Mouse (Mus musculus) myocyte (in vitro differentiated cells): ENCODE results near the gene Tfeb.

Experiments
- POLR2A ChIP-seq: IDR thresholded peaks from one replicate; pipeline ENCODE4 v1.6.1; 2011; ENCODE audit warnings: low read depth, mild to moderate bottlenecking, control low read depth, moderate library complexity; ENCODE audit not compliant: insufficient read length
- REST ChIP-seq: IDR thresholded peaks from one replicate; pipeline ENCODE4 v1.6.1; 2011; ENCODE audit warnings: mild to moderate bottlenecking, control low read depth, moderate library complexity; ENCODE audit not compliant: insufficient read depth, insufficient read length
- TCF12 ChIP-seq: IDR thresholded peaks from one replicate; pipeline ENCODE4 v1.6.1; 2011; ENCODE audit warnings: mild to moderate bottlenecking, control low read depth; ENCODE audit not compliant: poor library complexity, insufficient read depth, severe bottlenecking
- USF1 ChIP-seq: IDR thresholded peaks from one replicate; pipeline ENCODE4 v1.6.1; 2011; ENCODE audit warnings: low read depth, mild to moderate bottlenecking, control low read depth, moderate library complexity

DNA sequence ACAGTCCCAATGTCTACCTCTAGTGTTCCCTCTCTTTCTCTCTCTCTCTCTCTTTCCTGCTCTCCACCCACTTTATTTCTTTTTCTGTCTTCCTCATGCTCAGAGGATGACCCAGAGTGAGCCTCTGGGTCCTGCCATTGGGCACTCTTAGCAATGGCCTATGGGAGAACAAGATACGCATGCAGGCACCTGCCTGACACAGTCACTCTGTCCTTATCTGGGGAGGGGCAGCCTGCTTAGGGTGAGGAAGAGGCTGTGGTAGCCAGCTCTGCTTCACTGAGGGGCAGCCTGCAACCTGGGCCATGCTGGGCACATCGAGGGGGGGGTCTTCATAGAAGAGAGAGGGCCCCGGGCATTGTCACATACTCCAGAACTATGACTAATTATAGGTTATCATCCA is 12.8 kb downstream of the Tfeb start:
- no peak for TF ChIP-seq POLR2A
- TF ChIP-seq USF1: no peak
- no peak for TF ChIP-seq TCF12
- TF ChIP-seq REST: no peak
